Mouse (Mus musculus) bone marrow, adult 2 months (tissue): Measurements from ENCODE around the gene Arl6ip5.

Experiments used
- CTCF ChIP-seq: fragments of 200-500 bp; IDR thresholded peaks from 2 replicates; pipeline ENCODE4 v1.5.1; 2011; ENCODE audit warnings: low read length, control low read depth; ENCODE audit not compliant: control insufficient read depth, insufficient read depth
- POLR2A ChIP-seq: fragments of 200-500 bp; IDR thresholded peaks from 2 replicates; pipeline ENCODE4 v1.6.1; 2011; ENCODE audit warnings: low read depth, mild to moderate bottlenecking, control low read depth, low read length, borderline replicate concordance; ENCODE audit not compliant: control insufficient read depth

DNA sequence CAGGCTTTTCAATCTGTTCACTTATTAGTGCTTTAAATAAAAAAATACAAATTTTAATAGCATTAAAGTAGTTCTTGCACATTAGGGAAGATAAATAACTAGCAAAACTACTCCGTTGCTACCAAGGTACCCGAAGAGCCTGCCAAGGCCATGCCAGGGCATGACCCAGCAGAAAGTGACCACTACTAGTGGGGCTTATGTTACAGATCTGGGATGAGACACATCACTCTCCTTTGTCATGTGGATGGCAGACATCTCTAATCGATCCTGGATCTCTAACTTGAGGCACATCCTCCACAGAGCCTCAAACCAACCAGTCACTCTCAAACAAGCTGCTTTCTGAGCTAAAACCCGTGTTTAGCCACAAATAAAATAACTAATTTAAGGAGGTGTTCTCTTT is 56.2 kb downstream of the Arl6ip5 start:
- TF ChIP-seq CTCF: no peak
- no peak for TF ChIP-seq POLR2A
